Mouse (Mus musculus): ENCODE results near the gene Pip5k1a. TPM values are rescaled to one million over a fixed set of nuclear protein-coding genes. Genes with fewer than 3 reads are reported as not detected.
A peak's percentile ranks its signal among the peaks of the same experiment; 100 is the strongest.
"Not testable (repeated sequence)": the region's sequence is repeated elsewhere in the genome, so short reads cannot be mapped to it uniquely, and the experiment has no call there.

Pip5k1a gene
- total RNA-seq, 2 experiments from 2014 or later = 16.5 to 17.1 TPM

DNA sequence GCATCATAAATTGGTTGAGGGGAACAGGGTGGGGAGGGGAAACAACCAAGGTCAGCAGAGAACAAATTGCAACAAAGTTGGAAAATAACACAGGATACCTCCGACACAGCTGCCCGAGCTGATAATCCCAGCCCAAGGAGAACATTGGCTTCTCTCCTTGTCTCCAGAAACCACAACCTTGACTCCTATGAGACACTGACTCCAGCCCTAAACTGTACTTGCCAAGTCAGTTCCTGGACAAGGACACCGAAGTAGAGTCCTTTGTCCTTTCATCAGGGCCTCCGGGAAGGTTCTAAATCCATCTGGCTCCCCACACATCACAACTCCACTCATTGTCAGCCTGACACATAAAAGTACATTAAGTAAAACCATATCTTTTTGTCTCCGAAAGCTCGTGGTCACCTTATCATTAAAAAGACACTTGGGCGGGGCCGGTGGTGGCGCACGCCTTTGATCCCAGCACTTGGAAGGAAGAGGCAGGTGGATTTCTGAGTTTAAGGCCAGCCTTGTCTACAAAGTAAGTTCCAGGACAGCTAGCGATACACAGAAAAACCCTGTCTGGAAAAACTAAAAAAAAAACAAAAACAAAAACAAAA is 60.2 kb downstream of the Pip5k1a start:
- no peak for DNase-seq
- intact Hi-C loops (cut with DNase I) = loop anchor here (5.0 kb wide), 1 partner anchor 56 kb away; no protein-coding TSS in a partner anchor

DNA sequence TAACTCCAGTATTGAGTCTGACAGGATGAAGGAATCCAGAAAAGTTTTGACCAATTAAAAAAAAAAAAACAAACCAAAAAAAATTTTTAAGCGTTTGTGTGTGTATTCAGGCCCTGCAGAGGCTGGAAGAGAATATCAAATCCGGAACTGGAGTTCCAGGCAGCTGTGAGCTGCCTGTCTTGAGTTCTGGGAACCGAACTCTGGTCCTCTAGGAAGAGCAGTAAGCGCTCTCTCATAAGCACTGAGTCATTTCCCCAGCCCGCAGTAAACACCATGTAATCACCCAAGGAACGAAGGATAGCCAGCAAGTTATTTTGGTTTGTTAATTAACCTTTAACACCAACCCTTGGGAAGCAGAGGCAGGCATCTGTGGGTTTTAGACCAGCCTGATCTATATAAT is 63.5 kb downstream of the Pip5k1a start:
- no peak for DNase-seq
- intact Hi-C loops (cut with DNase I) = no loop called here

DNA sequence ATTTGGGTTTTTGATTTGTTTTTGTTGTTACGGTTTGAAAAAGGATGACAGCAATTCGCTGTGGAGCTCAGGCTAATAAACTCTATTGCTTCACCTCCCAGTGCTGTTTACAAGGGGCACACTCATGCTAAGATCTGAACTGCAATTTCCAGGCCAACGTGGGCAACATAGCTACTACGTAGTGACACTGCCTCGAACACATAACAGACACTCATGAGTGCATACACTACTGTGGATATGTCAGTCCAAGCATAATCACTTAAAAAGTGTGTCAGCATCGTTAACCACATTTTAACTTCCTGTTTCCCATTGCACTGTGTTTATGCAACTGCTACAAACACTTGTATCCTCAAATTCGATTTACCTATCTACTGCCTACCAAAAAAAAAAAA is 63.9 kb downstream of the Pip5k1a start:
- intact Hi-C loops (cut with DNase I) = no loop called here
- no peak for DNase-seq

DNA sequence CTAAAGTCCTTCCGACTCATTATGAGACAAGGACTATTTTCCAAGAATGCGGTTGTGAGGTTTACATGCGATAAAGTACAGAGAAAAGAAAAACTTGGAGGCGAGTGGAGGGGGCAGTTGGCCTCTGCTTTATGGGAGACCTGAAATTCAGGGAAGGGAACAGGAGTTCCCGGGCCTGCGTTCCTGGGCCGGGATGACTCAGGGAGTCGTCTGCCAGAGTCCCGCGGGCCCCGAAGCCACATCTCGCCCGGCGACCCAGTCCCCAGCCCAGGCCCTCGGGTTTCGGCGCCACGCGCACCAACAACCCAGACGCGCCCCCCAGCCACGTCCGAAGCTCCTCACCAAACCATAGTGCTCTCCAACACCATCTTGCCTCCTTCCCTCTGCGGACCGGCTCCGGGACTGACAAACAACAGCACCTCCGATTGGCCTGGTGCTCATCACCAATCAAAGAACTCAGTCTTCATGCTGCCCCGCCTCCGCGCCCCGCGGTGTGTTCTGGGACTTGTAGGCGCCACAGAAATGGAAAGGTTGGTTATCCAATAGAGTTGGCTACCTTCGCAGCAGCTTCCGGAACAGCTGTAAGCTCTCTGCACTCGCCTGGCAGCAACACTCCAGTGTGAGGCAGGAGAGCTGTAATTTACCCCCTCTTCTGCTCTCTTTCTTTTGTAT is 64.4 kb downstream of the Pip5k1a start, which contains the start of gene Psmd4:
Gene Psmd4, minus strand, starts transcription at position 449 of the 672 bp plus-strand sequence.
- peak; percentile 96 to 97 for DNase-seq
- intact Hi-C loops (cut with DNase I) = no loop called here

DNA sequence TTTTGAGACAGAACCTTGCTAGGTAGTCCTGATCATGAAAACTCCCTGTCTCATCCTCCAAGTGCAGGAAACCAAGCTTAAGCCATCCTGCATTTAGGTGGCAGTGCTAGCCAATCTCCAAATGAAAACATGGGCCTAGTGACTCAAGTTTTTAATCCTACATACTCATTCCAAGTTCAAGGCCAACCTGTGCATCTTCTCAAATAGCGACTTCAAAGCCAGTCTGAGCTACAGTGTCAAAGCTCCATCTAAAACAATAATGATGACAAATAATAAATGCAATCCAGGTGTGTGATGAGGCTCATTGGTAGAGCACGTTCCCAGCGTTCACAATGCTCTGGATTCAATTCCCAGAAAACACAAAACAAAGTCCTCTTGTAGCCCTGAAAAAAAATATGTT is 65.1 kb downstream of the Pip5k1a start:
- no peak for DNase-seq
- intact Hi-C loops (cut with DNase I) = no loop called here

DNA sequence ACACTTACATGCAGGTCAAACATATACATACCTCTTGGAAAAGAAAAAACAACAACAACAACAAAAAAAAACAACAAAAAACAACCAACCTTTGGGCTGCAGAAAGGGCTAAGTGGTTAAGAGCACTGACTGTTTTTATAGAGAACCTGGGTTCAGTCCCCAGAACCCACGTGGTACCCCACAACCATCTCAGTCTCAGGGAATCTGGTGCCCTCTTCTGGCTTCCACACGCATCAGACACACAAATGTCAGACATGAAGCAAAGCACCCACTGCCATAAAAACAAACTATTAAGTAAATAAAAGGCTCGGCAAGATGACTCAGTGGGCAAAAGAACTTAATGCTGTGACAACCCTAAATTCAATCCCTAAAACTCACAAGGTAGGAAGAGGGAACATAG is 76.8 kb downstream of the Pip5k1a start:
- DNase-seq = no peak
- intact Hi-C loops (cut with DNase I) = no loop called here

DNA sequence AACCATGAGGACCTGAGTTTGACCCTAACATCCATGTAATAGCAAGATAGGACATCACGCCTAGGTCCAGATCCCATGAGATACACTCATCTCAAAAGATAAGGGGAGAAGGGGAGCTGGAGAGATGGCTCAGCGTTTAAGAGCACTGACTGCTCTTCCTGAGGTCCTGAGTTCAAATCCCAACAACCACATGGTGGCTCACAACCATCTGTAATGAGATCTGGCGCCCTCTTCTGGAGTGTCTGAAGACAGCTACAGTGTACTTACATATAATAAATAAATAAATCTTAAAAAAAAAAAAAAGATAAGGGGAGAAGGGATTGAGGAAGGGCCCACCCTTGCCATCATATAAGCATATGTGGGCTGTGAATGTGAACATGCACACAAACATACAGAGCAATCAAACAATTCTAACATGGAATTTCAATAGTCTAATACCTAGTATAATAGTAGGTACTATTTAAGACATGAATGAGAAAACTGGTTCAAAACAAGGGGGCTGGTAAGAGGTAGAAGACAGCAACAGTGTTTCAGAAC is 77.4 kb downstream of the Pip5k1a start:
- DNase-seq; intact Hi-C loops (cut with DNase I): not testable (repeated sequence)

DNA sequence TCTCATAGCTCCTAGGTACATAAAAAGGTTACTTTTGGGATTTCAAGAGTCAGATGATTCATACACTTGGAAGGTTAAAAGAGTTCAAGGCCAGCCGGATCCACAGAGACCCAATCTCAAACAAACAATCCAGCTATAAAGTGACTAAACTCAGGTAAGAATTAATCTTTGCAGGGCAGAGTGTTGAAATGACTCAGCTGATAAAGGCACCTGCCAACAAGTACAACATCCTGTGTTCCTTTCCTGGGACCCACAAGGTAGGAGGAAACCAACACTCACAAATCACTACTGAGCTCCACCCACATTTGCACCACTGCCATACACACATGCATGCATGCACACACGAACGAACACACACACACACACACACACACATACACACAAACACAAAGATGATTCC is 78.1 kb downstream of the Pip5k1a start:
- intact Hi-C loops (cut with DNase I) = no loop called here
- DNase-seq = no peak

DNA sequence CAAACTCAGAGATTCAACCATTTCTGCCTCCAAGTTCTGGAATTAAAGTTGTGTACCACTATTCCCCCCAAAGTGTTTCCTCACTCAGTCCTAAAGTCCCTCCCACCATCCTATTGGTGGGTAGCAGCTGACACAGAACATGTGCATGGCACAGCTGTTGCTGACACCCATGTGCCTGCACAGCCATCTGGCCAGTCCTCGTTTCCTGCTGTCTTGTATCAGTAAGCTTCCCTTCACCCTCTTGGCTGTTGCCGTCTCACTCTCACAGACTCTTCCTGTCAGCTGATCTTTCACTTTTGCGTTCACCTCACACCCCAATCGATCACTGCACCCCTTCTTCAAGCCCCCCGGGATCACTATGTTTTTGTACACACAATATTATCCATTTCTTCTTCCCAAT is 79.0 kb downstream of the Pip5k1a start:
- intact Hi-C loops (cut with DNase I) = no loop called here
- DNase-seq = no peak

DNA sequence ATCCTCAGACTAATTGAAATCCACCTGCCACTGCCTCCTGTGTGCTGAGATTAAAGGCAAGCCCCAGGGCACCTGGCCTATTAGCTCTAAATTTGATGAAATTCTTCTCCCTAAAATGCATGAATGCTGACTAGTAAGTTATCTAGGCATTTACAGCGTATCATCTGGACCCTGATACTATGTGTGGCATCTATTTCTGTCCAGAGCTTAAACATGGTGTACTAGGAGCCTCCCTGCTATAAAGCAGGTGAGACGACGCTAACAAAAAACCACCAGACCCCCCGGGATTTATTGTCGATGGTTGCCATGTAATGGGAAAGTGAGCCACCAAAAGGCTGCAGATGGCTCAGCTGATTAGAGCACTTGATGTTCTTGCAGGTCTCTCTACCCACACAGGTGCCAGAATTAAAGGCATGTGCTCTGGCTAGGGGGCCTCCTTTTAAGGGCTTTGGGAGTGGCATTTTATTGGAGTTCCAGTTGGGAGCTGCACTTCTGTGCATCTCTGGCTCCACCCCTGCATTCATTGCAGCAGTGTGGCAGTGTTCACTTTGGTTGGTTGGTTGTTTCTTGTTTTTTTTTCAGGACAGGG is 79.6 kb downstream of the Pip5k1a start:
- intact Hi-C loops (cut with DNase I) = no loop called here
- DNase-seq = no peak

DNA sequence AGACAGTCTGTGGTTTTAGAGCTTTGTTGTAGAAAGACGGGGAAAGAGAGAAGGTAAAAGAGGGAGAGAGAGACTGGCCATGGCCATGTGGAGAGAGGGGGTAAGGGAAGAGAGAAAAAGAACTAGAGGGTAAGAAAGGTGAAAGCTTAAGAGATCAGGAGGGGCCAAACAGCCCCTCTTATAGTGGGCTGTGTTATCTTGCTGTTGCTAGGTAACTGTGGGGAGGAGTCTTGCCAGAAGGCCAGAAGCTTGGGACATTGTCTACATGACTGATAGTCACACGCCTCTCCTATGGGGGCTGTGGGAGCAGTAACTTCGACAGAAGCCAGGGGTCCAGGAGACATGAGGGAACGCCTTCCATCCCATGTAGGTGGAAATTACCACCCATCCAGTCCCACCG is 81.5 kb downstream of the Pip5k1a start:
- intact Hi-C loops (cut with DNase I) = no loop called here
- DNase-seq = no peak

DNA sequence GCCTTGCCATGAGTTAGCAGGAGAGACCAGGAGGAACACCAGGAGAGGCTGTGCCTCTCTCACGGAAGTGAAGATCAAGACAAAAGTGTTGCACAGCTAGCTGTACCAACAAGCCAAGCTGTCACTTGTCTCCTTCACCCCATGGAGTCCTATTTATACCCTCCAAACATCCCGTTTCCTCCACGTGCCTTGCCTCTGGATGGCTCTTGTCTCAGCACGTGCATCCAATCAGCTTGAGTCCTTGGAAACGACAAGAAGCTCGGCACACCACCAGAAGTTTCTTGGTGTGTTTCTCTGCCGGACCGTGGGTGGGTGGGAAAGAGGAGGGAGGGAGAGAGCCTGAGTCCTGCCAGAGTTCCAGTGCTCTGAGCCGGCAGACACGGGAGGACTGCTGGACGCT is 82.2 kb downstream of the Pip5k1a start:
- peak; percentile 40 to 45 for DNase-seq
- intact Hi-C loops (cut with DNase I) = no loop called here

DNA sequence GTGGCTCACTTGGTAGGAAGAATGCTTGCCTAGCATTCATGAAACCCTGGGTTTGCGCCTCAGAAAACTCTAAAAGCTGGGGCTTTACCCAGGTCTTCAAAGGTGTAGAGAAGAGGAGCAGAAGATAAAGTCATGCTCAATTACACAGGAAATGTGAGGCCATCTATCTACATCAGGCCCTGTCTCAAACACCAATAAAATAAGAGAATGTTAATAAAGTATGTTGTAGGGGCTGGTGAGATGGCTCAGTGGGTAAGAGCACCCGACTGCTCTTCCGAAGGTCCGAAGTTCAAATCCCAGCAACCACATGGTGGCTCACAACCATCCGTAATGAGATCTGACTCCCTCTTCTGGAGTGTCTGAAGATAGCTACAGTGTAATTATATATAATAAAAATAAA is 85.8 kb downstream of the Pip5k1a start:
- intact Hi-C loops (cut with DNase I); DNase-seq: not testable (repeated sequence)

DNA sequence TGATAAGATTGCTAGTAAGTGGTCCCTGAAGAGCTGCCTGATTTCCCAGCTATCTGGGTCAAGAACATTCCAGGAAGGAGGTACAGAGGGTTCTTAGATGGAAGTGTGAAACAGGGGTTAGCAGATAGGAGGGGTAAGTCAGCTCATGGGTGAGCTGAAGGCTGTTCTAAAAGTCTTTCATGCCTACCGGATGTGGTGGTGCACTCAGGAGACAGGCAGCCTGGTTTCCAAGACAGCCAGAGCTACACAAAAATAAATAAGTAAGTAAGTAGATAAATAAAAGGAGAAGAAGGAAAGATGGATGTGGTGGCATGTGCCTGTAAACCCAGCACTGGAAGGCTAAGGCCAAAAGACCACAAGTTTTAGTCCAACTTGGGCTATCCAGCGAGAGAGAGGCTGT is 88.0 kb downstream of the Pip5k1a start:
- no peak for DNase-seq
- intact Hi-C loops (cut with DNase I) = no loop called here

DNA sequence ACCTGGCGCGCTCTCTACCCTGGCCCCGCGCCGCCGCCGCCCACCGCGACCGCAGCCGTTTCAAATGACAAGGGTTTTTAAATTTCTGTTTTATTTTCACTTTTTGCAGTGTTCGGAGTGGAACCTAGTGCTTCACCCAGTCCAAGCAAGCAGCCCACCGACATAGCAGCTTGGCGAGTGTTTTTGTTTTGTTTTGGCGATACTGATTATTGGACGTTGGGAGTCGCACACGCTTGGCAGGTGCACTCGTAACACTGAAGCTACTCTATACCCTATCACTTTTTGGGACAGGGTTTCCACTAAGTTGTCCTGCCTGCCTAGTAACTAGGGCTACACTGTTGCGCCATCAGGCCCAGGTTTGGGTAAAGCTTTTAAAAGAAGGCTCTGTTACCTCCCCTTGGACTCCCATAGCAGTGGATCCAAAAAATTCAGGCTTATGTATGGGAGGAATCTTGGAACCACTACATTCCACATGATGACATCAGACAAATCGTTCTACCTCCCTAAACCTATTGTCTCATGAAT is 90.1 kb downstream of the Pip5k1a start:
- intact Hi-C loops (cut with DNase I) = no loop called here
- DNase-seq = no peak

DNA sequence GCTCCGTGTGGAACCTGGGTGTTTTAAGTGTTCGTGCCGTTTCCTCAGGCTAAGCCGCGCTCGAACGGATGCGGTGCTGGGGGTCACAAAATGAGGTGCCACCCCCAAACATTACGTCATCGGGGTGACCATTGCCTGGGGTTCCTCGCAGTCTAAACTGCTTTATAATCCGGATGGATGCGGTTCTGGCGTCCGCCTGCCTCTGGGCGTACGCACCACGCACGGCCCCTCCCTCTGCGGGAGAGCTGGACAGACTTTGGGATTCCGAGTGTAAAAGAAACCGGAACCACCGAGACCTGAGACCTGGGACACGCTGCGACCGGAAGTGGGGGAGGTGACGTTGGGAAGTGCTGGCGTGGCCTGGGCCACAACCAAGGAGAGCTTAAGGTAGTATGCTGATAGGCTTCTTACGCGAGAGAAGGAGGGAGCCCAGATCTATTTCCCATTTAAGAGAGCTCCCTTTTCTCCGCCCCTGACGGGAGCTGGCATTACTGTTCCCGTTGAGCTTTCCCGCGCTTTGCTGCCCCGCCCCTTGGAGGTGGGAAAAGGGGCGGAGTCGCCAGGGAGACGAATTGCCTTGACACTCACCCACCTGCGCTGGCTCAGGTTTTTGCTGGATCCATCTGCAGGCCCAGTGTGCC is 90.7 kb downstream of the Pip5k1a start:
- intact Hi-C loops (cut with DNase I) = no loop called here
- peak; percentile 94 for DNase-seq

DNA sequence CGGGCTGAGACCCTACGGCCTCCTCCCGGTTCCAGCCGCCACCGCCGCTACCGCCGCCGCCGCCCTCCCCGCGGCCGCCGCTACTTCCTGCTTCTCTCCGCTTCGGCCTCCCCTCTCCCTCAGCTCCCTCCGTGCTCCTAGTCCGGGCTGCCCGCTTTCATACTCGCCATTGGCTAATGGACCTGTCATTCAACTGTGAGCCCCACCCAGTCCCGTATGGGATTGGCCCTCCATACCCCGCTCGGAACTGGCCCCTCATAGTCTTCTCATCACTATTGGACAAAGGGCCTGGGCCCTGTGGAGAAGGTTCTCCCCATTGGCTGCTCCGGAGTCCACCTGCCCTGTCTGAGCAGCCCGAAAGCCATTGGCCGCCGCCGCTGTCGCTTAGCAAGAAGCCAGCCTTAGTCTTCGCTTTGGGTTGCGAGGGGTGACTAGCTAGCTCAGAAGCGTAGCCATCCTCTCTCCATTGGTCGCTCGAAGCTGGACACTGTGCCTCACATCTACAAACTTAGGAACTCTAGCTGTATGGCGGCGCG is 91.3 kb downstream of the Pip5k1a start, which contains the start of gene Zfp687:
Gene Zfp687, minus strand, starts transcription at position 112 of the 536 bp plus-strand sequence.
- intact Hi-C loops (cut with DNase I) = no loop called here
- peak; percentile 99 to 100 for DNase-seq

DNA sequence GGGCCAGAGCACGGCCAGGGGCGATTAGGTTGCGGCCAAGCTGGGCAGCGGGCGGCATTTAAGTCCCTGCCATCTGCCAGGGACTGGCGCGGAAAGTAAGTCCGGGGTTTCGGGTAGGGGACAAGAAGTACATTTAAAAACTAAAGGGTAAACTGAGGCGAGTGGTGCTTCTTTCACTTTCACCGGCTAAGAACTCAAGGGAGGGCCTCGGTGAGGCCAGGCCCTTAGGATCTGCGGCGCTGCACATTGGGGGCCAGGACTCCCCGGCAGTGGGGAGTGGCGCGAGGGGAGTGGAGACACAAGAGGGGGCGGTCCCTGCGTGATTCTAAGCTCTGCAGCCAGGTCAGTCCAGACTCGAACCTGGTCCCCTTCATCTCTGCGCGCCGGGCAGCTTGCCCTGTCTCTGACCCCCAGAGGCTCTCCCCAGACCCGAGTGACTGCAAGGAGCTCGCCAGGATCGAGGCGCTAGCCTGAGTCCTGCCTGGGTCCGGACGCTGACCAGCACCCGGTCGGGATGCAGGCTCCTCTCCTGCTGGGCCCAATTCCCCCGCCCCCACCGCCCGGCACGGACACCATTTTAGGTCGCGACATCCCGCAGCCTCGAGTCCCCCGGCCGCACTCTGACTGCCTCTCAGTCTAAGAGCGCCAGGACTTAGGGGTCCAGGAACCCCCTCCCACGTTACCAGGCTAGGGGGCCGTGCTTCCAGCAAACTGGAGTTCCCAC is 92.1 kb downstream of the Pip5k1a start:
- peak; percentile 41 to 49 for DNase-seq
- intact Hi-C loops (cut with DNase I) = no loop called here

DNA sequence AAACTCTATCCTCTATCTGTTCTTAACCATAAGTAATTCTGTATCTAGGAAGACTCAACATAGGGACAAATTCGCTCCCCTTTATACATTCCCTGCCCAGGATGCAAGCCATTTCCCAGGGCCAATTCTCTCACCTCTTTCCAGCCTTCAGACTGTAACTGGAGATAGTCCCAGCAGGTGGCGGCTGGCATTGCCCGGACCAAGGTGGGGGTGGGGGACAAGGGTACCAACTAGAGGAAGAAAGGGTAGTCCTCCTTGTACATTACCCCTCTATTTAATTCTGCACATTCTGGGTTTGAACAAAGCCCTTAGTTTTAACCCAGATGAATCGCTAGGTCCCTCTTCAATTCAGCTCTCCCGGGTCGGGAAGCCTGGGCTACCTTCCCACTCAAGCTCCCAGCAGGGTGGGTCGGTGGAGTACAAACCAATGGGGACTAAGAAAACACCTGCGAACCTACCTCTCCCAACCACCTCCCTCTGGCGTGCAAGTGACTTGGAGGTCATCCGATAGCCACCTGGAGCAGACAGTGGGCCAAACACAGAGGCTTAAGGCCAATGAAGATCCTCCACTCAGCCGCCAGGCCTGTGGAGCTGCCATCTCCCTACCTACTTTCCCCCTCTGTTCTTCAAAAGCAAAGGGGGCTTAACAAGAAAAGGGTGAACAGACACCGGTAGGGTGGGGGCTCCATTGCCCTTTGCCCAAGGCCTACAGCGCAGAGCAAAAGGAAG is 92.9 kb downstream of the Pip5k1a start:
- intact Hi-C loops (cut with DNase I) = loop anchor here (2.0 kb wide), 1 partner anchor 37 kb away; no protein-coding TSS in a partner anchor

More for the DNA sequence above, 92.9 kb downstream of the Pip5k1a start:
- no peak for DNase-seq

Measured in heart, postnatal 36 days (tissue).